Mouse (Mus musculus) limb, embryonic 10.5 days (tissue): ENCODE measurements around the gene Ctnnbip1. TPM values are rescaled to one million over a fixed set of nuclear protein-coding genes. Genes with fewer than 3 reads are reported as not detected.
A peak's percentile ranks its signal among the peaks of the same experiment; 100 is the strongest.

ENCODE experiments used
- DNase-seq: peaks from one replicate; pipeline ENCODE4 v3.0.0-alpha.2; 2017; ENCODE audit warnings: low spot score
- H3K27ac ChIP-seq: fragments of 300-500 bp; sonication (generic); 2 replicates; pipeline ENCODE4 v1.5.1; 2016; ENCODE audit warnings: mild to moderate bottlenecking
- H3K27me3 ChIP-seq: fragments of 300-500 bp; sonication (generic); 2 replicates; pipeline ENCODE4 v1.6.1; 2016; ENCODE audit warnings: low read depth, mild to moderate bottlenecking; ENCODE audit not compliant: poor library complexity, severe bottlenecking
- H3K36me3 ChIP-seq: fragments of 300-500 bp; sonication (generic); 2 replicates; pipeline ENCODE4 v1.6.1; 2016; ENCODE audit warnings: mild to moderate bottlenecking, moderate library complexity
- H3K4me1 ChIP-seq: fragments of 300-500 bp; sonication (generic); 2 replicates; pipeline ENCODE4 v1.6.1; 2016
- H3K4me3 ChIP-seq: fragments of 300-500 bp; sonication (generic); 2 replicates; pipeline ENCODE4 v1.5.1; 2016; ENCODE audit warnings: mild to moderate bottlenecking, moderate library complexity
- H3K9me3 ChIP-seq: fragments of 300-500 bp; sonication (generic); replicated peaks from 2 replicates; pipeline ENCODE4 v1.6.1; 2016; ENCODE audit warnings: mild to moderate bottlenecking
- WGBS: fragments of 180-500 bp; shearing (Covaris S2); methylation state at CpG from one replicate; pipeline ENCODE4 v1.1.7; 2016; 5-methylcytosine and 5-hydroxymethylcytosine counted together
- polyA plus RNA-seq: library from polyadenylated mRNA; unstranded; fragments of >200 nt; fragmentation: Nextera tagmentation; extraction: Ambion mirVana; gene quantifications from 2 replicates; pipeline ENCODE4 v1.2.1, GENCODE M21; 2016

Ctnnbip1 gene
- polyA plus RNA-seq, 1 experiment from 2014 or later: 78.4 TPM

DNA sequence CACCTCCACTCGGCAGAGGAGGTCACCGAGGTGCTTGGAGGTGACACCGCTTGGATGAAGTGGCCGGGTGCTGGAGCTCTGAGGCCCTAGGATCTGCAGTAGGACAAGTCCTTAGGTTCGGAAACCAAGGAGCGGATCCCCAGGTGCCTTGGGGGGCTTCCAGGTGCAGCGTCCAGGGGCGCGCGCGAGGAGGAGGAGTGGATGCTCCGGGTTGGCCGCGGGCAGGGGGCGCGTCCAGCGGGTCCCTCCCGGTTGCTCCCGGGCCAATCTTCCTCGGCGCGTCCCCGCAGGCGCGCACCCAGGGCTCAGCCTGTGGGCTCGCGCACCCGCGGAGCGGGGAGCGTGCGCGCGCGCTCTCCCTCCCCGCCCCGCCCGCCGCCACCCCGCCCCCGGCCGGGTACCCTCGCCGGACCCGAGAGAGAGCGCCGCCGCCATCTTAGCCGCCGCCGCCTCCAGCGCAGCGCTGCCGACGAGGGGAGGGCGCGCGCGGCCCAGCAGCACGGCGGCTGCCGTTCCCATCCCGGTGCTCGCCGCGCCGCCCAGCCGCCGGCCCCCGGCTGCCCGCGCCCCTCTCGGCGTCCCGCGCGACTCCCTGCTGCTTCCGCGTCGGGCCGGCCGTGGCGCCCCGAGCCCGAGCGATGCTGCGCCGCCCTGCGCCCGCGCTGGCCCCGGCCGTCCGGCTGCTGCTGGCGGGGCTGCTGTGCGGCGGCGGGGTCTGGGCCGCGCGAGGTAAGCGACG, 68.2 kb downstream of the Ctnnbip1 start, which contains the start of gene Clstn1:
TSS of gene Clstn1 (plus strand) at position 425 of the 739 bp plus-strand sequence.
- Histone ChIP-seq H3K9me3 (no peaks in the 10 kb centered on the region), H3K36me3 (no peaks in the 10 kb centered on the region), H3K4me3 (peak within 1 kb of the TSS; percentile 94), H3K27ac (peak within 1 kb of the TSS; percentile 94), H3K4me1 (peaks cover 26% of the 10 kb centered on the region), H3K27me3 (peaks cover 80% of the 10 kb centered on the region)
- WGBS: 3% methylated on average over 97 of the region's 103 CpGs
- peak; percentile 89 for DNase-seq

DNA sequence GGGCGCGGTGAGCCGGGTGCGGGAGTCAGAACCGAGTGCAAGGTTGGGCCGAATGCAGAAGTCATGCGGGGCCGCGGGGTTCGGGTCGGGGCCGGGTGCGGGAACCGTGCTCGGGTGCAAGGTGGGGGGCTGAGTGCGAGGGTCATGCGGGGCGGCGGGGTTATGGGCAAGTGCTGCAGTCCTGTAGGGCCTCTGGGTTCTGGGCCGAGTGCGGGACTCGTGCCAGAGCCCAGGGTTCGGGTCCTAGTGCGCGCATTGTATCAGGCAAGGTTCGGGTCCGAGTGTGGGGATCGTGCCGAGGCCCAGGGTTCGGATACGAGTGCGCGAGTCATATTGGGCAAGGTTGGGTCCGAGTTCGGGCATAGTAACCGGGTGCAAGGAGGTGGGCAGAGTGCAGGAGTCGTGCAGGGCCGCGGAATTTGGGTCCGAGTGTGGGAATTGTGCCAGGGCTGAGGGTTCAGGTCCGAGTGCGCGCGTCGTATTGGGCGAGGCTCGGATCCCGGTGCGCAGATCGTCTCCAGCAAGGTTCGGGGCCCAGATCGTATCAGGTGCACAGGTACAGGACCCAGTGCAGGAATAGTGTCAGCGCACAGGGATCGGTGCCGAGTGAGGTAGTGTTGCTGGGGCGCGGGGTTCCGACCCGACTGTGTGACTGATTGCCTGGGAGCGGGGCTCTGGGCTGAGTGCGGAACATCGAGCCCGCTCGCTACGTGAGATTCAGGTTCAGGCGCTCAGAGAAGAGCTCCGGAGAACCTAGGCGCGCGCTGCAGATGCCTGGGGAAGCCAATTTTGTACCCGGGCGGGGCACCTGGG, 69.0 kb downstream of the Ctnnbip1 start:
- Histone ChIP-seq H3K4me1 (peaks cover 26% of the 10 kb centered on the region), H3K9me3 (no peaks in the 10 kb centered on the region), H3K4me3 (peak overlapping the region; percentile 94), H3K36me3 (no peaks in the 10 kb centered on the region), H3K27ac (peak overlapping the region; percentile 94), H3K27me3 (peaks cover 74% of the 10 kb centered on the region)
- under 1% methylated on average over 72 of the region's 72 CpGs for WGBS
- DNase-seq: peak; percentile 73

DNA sequence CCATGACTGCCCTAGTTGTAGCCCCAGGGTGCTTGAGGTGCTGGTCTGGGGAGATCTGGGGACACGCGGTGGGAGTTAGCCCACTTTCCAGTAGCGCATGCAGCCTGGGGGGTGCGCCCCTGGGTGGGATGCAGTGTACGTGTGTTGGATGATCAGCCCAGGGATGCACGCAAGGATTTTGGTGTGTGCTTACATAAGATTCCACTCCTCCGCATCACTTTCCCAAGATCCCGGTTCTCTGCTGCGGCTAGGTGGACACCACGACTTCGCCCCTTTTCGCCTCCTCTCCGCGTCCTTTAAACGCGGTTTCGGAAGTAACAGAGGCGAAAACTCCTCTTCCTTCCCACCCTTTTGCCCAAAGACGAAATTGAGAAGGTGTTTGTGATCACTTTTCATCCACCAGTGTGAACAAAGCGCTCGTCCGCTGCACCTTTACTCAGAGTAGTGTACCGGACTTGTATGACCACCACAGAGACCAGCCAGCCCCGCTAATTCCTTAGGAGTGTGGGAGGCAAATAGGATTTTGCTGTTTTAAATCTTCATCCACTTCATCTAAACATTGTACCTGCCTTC, 69.6 kb downstream of the Ctnnbip1 start:
- H3K27me3 ChIP-seq: peaks cover 67% of the 10 kb centered on the region
- peaks cover 26% of the 10 kb centered on the region for H3K4me1 ChIP-seq
- H3K9me3 ChIP-seq: no peaks in the 10 kb centered on the region
- peak overlapping the region; percentile 94 for H3K27ac ChIP-seq
- H3K36me3 ChIP-seq: no peaks in the 10 kb centered on the region
- DNase-seq: peak; percentile 54
- peak overlapping the region; percentile 94 for H3K4me3 ChIP-seq
- 4% methylated on average over 24 of the region's 24 CpGs for WGBS

DNA sequence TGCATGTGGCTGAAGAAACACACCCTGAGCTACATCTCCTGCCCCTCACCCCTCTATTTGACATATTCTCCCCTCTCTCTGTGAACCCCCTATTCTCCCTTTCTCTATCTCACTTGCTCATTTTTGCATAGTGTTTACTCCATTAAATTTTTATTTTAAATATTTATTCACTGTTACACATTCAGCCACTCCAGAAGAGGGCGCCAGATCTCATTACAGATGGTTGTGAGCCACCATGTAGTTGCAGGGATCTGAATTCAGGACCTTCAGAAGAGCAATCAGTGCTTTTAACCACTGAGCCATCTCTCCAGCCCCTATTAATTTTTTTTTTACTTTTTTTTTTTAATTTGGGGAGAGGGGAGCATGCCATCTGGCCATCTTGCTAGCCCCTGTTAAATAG, 72.2 kb downstream of the Ctnnbip1 start:
- no peak for DNase-seq
- Histone ChIP-seq H3K27me3 (peaks cover 43% of the 10 kb centered on the region), H3K4me3 (no peak overlapping the region), H3K27ac (no peak overlapping the region), H3K9me3 (no peaks in the 10 kb centered on the region), H3K36me3 (no peaks in the 10 kb centered on the region), H3K4me1 (peaks cover 24% of the 10 kb centered on the region)
- WGBS: 82% methylated on average over 1 of the region's 1 CpGs

GRCm38 (mm10) chr4:149591486-149591885, 73.5 kb downstream of the Ctnnbip1 start:
- Histone ChIP-seq H3K4me1 (peaks cover 16% of the 10 kb centered on the region), H3K27ac (no peak overlapping the region), H3K27me3 (peaks cover 33% of the 10 kb centered on the region), H3K4me3 (no peak overlapping the region), H3K36me3 (no peaks in the 10 kb centered on the region), H3K9me3 (no peaks in the 10 kb centered on the region)
- DNase-seq: no peak
- WGBS: 90% methylated on average over 2 of the region's 2 CpGs

DNA sequence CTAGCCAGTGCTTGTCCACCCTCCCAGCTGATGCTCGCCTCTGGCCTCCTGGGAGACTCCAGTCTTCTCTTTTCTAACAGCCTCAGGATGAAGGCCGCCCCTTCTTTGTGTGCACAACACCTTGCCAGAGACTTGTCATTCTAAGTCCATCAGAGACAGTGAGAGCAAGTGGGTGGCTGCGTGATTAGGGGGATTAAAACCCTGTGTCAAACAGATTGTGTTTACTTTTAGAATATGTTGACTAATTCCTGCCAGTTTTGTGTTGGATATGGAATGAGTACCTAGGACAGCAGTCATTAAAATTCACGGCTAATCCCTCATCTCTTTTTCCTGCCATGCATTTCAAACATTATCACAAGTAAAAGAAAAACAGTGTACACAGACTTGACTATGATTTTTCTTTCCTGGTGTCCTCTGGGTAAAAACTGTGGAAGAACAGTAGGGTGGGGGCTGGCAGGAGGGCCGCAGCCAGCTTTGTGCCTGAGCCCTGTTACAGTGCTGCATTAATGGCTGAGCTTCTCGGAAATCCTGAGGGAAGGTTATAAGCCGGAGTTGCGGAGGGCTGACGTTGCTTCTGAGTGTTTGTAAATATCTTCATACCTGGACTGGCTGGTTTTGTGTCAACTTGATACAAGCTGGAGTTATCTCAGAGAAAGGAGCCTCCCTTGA, 77.0 kb downstream of the Ctnnbip1 start:
- H3K27ac ChIP-seq: no peak overlapping the region
- no peaks in the 10 kb centered on the region for H3K36me3 ChIP-seq
- no peak overlapping the region for H3K4me3 ChIP-seq
- 86% methylated on average over 9 of the region's 9 CpGs for WGBS
- no peaks in the 10 kb centered on the region for H3K27me3 ChIP-seq
- no peaks in the 10 kb centered on the region for H3K9me3 ChIP-seq
- no peak for DNase-seq
- 0 out of 2 replicates have a peak, but pooled peaks cover 1% of the 10 kb centered on the region for H3K4me1 ChIP-seq

- no peak overlapping the region for H3K27ac ChIP-seq
- DNase-seq: no peak
Observed at GRCm38 (mm10) chr4:149597641-149598208, 79.7 kb downstream of the Ctnnbip1 start.

DNA sequence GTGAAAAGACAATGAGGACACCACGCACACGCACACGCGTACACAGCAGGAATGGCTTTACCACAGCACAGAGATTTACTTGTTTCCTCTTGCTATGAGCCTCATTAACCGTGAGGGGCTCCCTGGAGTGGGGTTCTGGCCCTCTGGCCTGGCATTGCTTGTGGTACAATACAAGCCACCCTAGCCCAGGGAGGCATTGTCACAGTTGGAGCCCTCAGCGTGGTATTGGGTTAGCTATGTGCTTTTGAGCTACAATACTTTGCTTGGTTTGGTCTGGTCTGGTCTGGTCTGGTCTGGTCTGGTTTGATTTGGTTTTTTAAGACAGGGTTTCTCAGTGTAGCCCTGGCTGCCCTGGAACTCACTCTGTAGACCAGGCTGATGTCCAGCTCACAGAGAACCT, 81.5 kb downstream of the Ctnnbip1 start:
- Histone ChIP-seq H3K36me3 (peaks cover 8% of the 10 kb centered on the region; the same call in 1 of the 2 replicates), H3K4me3 (no peak overlapping the region), H3K4me1 (peaks cover 11% of the 10 kb centered on the region), H3K27ac (no peak overlapping the region), H3K9me3 (no peaks in the 10 kb centered on the region), H3K27me3 (no peaks in the 10 kb centered on the region)
- DNase-seq: no peak
- WGBS: 91% methylated on average over 6 of the region's 6 CpGs

More at GRCm38 (mm10) chr4:149597641-149598208, 79.7 kb downstream of the Ctnnbip1 start:
- WGBS: 78% methylated on average over 12 of the region's 12 CpGs
- no peaks in the 10 kb centered on the region for H3K9me3 ChIP-seq
- no peaks in the 10 kb centered on the region for H3K36me3 ChIP-seq
- no peak overlapping the region for H3K4me3 ChIP-seq
- H3K4me1 ChIP-seq: peaks cover 11% of the 10 kb centered on the region
- no peaks in the 10 kb centered on the region for H3K27me3 ChIP-seq

DNA sequence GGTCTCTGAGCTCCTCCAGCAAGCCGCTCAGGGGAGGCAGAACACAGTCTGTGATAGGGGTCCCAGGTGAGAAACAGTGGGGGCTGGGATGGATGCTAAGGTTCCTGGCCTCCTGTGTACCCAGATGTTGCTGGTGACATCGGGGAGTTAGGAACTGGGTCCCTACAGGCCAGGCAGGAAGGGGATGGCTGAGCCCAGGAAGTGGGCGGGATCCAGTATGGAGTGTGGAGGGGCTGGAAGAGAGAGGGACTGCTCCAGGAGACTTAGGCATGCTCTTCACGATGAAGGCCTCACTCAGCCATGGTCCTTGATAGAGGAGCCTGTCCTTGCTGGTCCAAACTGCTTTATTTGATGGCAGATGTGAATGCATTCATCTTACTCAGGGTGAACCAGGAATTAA, 82.1 kb downstream of the Ctnnbip1 start:
- WGBS: 87% methylated on average over 4 of the region's 4 CpGs
- no peaks in the 10 kb centered on the region for H3K9me3 ChIP-seq
- DNase-seq: no peak
- H3K36me3 ChIP-seq: peaks cover 9% of the 10 kb centered on the region; the same call in 1 of the 2 replicates
- peaks cover 11% of the 10 kb centered on the region for H3K4me1 ChIP-seq
- H3K27me3 ChIP-seq: no peaks in the 10 kb centered on the region
- no peak overlapping the region for H3K27ac ChIP-seq
- no peak overlapping the region for H3K4me3 ChIP-seq

DNA sequence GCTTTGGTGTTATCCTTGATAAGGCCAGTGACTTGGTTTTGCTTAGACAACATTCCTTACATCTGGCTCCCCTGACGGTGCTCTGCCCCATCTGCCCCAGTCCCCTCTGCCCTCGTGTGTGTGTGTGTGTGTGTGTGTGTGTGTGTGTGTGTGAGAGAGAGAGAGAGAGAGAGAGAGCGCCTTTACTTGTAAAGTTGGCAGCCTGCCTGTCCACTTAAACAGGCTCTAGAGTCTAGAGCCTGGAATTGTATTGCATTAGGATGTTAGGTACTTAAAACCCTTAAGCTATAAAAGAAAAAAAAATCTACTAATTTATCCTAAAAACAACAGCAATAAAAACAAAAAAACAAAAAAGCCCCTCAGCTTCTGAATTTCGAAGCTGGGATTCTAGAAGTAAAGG, 83.4 kb downstream of the Ctnnbip1 start:
- WGBS: 47% methylated on average over 4 of the region's 4 CpGs
- Histone ChIP-seq H3K27ac (no peak overlapping the region), H3K4me3 (no peak overlapping the region), H3K27me3 (no peaks in the 10 kb centered on the region), H3K36me3 (peaks cover 9% of the 10 kb centered on the region; the same call in 1 of the 2 replicates), H3K9me3 (no peaks in the 10 kb centered on the region), H3K4me1 (peaks cover 17% of the 10 kb centered on the region)
- DNase-seq: no peak

DNA sequence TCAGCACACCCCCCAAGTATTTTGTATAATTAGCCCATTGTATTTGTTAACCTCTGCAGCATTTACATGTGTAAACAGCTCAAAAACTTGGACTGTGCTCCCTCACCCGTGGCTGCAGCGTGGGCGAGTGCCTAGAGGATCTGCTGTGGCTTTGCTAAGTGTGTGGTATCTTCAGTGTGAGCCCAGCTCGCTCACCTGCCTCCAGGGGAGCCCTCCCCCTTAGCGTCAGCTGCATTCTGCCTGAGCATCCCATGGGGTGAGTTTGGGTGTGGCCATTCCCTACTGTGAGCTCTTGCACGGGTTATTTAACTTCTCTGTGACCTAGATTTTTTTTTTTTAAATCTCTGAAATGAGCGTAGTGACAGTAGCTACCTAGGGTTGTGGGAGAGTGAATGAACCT, 84.2 kb downstream of the Ctnnbip1 start:
- Histone ChIP-seq H3K27ac (no peak overlapping the region), H3K27me3 (no peaks in the 10 kb centered on the region), H3K4me3 (no peak overlapping the region), H3K36me3 (peaks cover 9% of the 10 kb centered on the region; the same call in 1 of the 2 replicates), H3K4me1 (peaks cover 24% of the 10 kb centered on the region), H3K9me3 (no peaks in the 10 kb centered on the region)
- 66% methylated on average over 7 of the region's 7 CpGs for WGBS
- DNase-seq: no peak

GRCm38 (mm10) chr4:149603860-149604259, 85.8 kb downstream of the Ctnnbip1 start:
- Histone ChIP-seq H3K4me1 (peaks cover 37% of the 10 kb centered on the region), H3K9me3 (no peaks in the 10 kb centered on the region), H3K27ac (no peak overlapping the region), H3K27me3 (no peaks in the 10 kb centered on the region), H3K4me3 (no peak overlapping the region), H3K36me3 (peaks cover 9% of the 10 kb centered on the region; the same call in 1 of the 2 replicates)
- 61% methylated on average over 1 of the region's 1 CpGs for WGBS
- no peak for DNase-seq
